Mouse (Mus musculus) central nervous system, embryonic 14 days (tissue): ENCODE data around the gene Trex1. TPM values are rescaled to one million over a fixed set of nuclear protein-coding genes. Genes with fewer than 3 reads are reported as not detected.

Experiments
- polyA plus RNA-seq: library from polyadenylated mRNA; depleted of rRNA; stranded (reverse); fragments of >200 nt; gene quantifications from 2 replicates; pipeline ENCODE4 v1.2.3, GENCODE M21; 2012; rRNA removed

The Trex1 gene
- polyA plus RNA-seq, result 38.3 and 41.3 TPM in 2 replicates

GRCm38 (mm10) chr9:109059136-109059903, at the start of gene Trex1:
Gene Trex1, minus strand, starts transcription at chr9:109059734.

GRCm38 (mm10) chr9:109095137-109095982, 35.8 kb upstream of the Trex1 start, which contains the start of gene Plxnb1:
Gene Plxnb1, plus strand, starts transcription at chr9:109095389.

GRCm38 (mm10) chr9:109082124-109082800, 22.7 kb upstream of the Trex1 start, which contains the start of the genes Ccdc51 and Tma7:
Gene Ccdc51, plus strand, starts transcription at chr9:109082493.
Gene Tma7, minus strand, starts transcription at chr9:109082587.

GRCm38 (mm10) chr9:109073661-109074573, 14.4 kb upstream of the Trex1 start, which contains the start of gene Atrip:
Gene Atrip, minus strand, starts transcription at chr9:109074124.

GRCm38 (mm10) chr9:109038086-109038895, 21.2 kb downstream of the Trex1 start, which contains the start of gene Shisa5:
Gene Shisa5, plus strand, starts transcription at chr9:109038565.

Other genes starting within 250 kb of the Trex1 start
- 88.2 and 100 TPM in 2 replicates for gene Celsr3, start 233.4 kb downstream of the Trex1 start, polyA plus RNA-seq
- 20.6 and 22.4 TPM in 2 replicates for gene Slc26a6, start 206.5 kb downstream of the Trex1 start, polyA plus RNA-seq
- 0.72 and 0.84 TPM in 2 replicates for gene Tmem89, start 145.1 kb downstream of the Trex1 start, polyA plus RNA-seq
- 340 and 342 TPM in 2 replicates for gene Uqcrc1, start 123.1 kb downstream of the Trex1 start, polyA plus RNA-seq
- gene Col7a1, start 106.1 kb downstream of the Trex1 start, polyA plus RNA-seq, result 6.8 and 12.8 TPM in 2 replicates
- gene Ucn2, start 73.7 kb downstream of the Trex1 start, polyA plus RNA-seq, result 0.34 and 1.1 TPM in 2 replicates
- 26.4 and 26.7 TPM in 2 replicates for gene Pfkfb4, start 68.0 kb downstream of the Trex1 start, polyA plus RNA-seq
- 60.7 and 85.5 TPM in 2 replicates for gene Shisa5, start 21.2 kb downstream of the Trex1 start, polyA plus RNA-seq
- 40.4 and 41.3 TPM in 2 replicates for gene Atrip, start 14.4 kb upstream of the Trex1 start, polyA plus RNA-seq
- gene Ccdc51, start 22.8 kb upstream of the Trex1 start, polyA plus RNA-seq, result 10.2 and 10.5 TPM in 2 replicates
- gene Tma7, start 22.9 kb upstream of the Trex1 start, polyA plus RNA-seq, result 256 and 271 TPM in 2 replicates
- 67.0 and 68.2 TPM in 2 replicates for gene Plxnb1, start 35.7 kb upstream of the Trex1 start, polyA plus RNA-seq
- gene Fbxw21, start 102.3 kb upstream of the Trex1 start, polyA plus RNA-seq, result not detected in 2 replicates
- gene Fbxw13, start 136.2 kb upstream of the Trex1 start, polyA plus RNA-seq, result not detected in 2 replicates
- 0.02 TPM in 1 of 2 replicates, not detected in the other for gene Fbxw20, start 175.0 kb upstream of the Trex1 start, polyA plus RNA-seq
- not detected in 2 replicates for gene Fbxw14, start 227.9 kb upstream of the Trex1 start, polyA plus RNA-seq